ENCODE assay signal across 18 mouse cellular contexts in genomic region chr1:153802691-153803090, GRCm38 (mm10). TPM values are rescaled to one million over a fixed set of nuclear protein-coding genes. Genes with fewer than 3 reads are reported as not detected.
DNase-seq lines count a peak whose midpoint lies in the region; ATAC-seq and TF ChIP-seq lines count a peak whose summit lies in the region.
"Had no signal": no experiment of that assay in that cellular context is flagged by ENCODE, and none has a peak within 500 bp of the region (broad histone marks: within the 10 kb centered on the region; RNA-seq: fewer than 3 reads in every experiment).

No protein-coding gene starts in this region.

- H3K9ac ChIP-seq in heart, adult 2 months (ENCODE audit: low read depth, low read length) = no peak overlapping the region
- no peak overlapping the region for H3K9ac ChIP-seq in liver, postnatal 0 days (replicated peaks)
- H3K9ac ChIP-seq in liver, embryonic 12.5 days = no peak overlapping the region
- no peak overlapping the region for H3K9ac ChIP-seq in hindbrain, embryonic 11.5 days (ENCODE audit: low read depth, low read length)
- H3K9ac ChIP-seq: midbrain, embryonic 12.5 days had no signal

- no peaks in the 10 kb centered on the region for H3K27me3 ChIP-seq in heart, adult 2 months (ENCODE audit: control insufficient read depth, insufficient read depth, low read length)
- no peaks in the 10 kb centered on the region for H3K27me3 ChIP-seq in liver, postnatal 0 days (ENCODE audit: insufficient read depth, low read length)
- H3K27me3 ChIP-seq in liver, embryonic 12.5 days (replicated peaks) = no peaks in the 10 kb centered on the region
- no peaks in the 10 kb centered on the region for H3K27me3 ChIP-seq in hindbrain, embryonic 11.5 days (ENCODE audit: control insufficient read depth, insufficient read depth, low read length)
- H3K27me3 ChIP-seq: midbrain, embryonic 12.5 days had no signal

- WGBS in heart, adult 2 months = 67% methylated on average over 7 of the region's 7 CpGs
- WGBS in liver, postnatal 0 days (ENCODE audit: insufficient replicate concordance) = 55% methylated on average over 7 of the region's 7 CpGs
- WGBS in liver, embryonic 12.5 days (ENCODE audit: insufficient replicate concordance) = 70% methylated on average over 7 of the region's 7 CpGs
- 86% methylated on average over 7 of the region's 7 CpGs for WGBS in hindbrain, embryonic 11.5 days

- no peaks in the 10 kb centered on the region for H3K9me3 ChIP-seq in liver, postnatal 0 days (ENCODE audit: low read length)
- H3K9me3 ChIP-seq in liver, embryonic 12.5 days (replicated peaks) = no peaks in the 10 kb centered on the region
- H3K9me3 ChIP-seq in hindbrain, embryonic 11.5 days (ENCODE audit: control insufficient read depth, low read length) = no peaks in the 10 kb centered on the region
- H3K9me3 ChIP-seq: midbrain, embryonic 12.5 days had no signal

- intact Hi-C loops in heart, adult 2 months (cut with DNase I) = no loop called here
- intact Hi-C loops in heart, postnatal 14 days (cut with DNase I) = no loop called here

- no peak overlapping the region; the same call in 1 of the 2 replicates for H3K27ac ChIP-seq in heart, adult 2 months
- H3K27ac ChIP-seq in liver, postnatal 0 days (ENCODE audit: low read depth) = 0 out of 2 replicates have a peak overlapping the region, but pooled peaks have one; percentile 14
- no peak overlapping the region for H3K27ac ChIP-seq in liver, embryonic 12.5 days
- no peak overlapping the region for H3K27ac ChIP-seq in hindbrain, embryonic 11.5 days (ENCODE audit: low read depth, low read length)
- H3K27ac ChIP-seq: midbrain, embryonic 12.5 days had no signal

- no peak for TF ChIP-seq EP300 in heart, adult 2 months (IDR thresholded peaks at IDR 0.05; ENCODE audit: insufficient read depth, low read depth, low read length)
- no peak for TF ChIP-seq EP300 in liver, postnatal 0 days (IDR thresholded peaks at IDR 0.05; ENCODE audit: low read depth)

- H3K79me2 ChIP-seq in heart, adult 2 months (replicated peaks; ENCODE audit: control insufficient read depth, insufficient read depth, low read length) = no peaks in the 10 kb centered on the region

- no peak for TF ChIP-seq POLR2A in heart, adult 2 months (IDR thresholded peaks at IDR 0.05; ENCODE audit: insufficient read depth, low read depth, low read length)

- H3K36me3 ChIP-seq in heart, adult 2 months (ENCODE audit: control insufficient read depth, insufficient read depth, low read length) = no peaks in the 10 kb centered on the region
- H3K36me3 ChIP-seq in liver, postnatal 0 days (replicated peaks; ENCODE audit: insufficient read depth, low read length) = no peaks in the 10 kb centered on the region
- H3K36me3 ChIP-seq in liver, embryonic 12.5 days = no peaks in the 10 kb centered on the region
- no peaks in the 10 kb centered on the region for H3K36me3 ChIP-seq in hindbrain, embryonic 11.5 days (ENCODE audit: control insufficient read depth, insufficient read depth, low read length)
- H3K36me3 ChIP-seq: midbrain, embryonic 12.5 days had no signal

- H3K4me2 ChIP-seq in liver, postnatal 0 days (ENCODE audit: low read depth, low read length) = 0 out of 2 replicates have a peak overlapping the region, but pooled peaks have one; percentile 11
- no peak overlapping the region for H3K4me2 ChIP-seq in liver, embryonic 12.5 days
- H3K4me2 ChIP-seq in hindbrain, embryonic 11.5 days (replicated peaks; ENCODE audit: low read depth, low read length) = no peak overlapping the region
- H3K4me2 ChIP-seq: midbrain, embryonic 12.5 days had no signal

- DNase-seq in heart, adult 2 months = peak; percentile 19 to 20
- no peak for DNase-seq in heart, postnatal 4 days
- DNase-seq in liver, postnatal 0 days = no peak
- peak; percentile 10 to 17 for DNase-seq in heart, postnatal 14 days
- DNase-seq in ovary, postnatal 36 days (ENCODE audit: low spot score) = peak; percentile 10
- no peak for DNase-seq in cerebellum, postnatal 4 days (ENCODE audit: low spot score in 2 of 2)
- no peak for DNase-seq in hindbrain, embryonic 11.5 days (ENCODE audit: low spot score)
- DNase-seq: cerebellum, postnatal 10 days; left cerebral cortex, postnatal 4 days; thymus, adult 2 months had no signal

- H3K4me1 ChIP-seq in heart, adult 2 months (ENCODE audit: control insufficient read depth, insufficient read depth, low read length) = no peaks in the 10 kb centered on the region
- H3K4me1 ChIP-seq in liver, postnatal 0 days (ENCODE audit: insufficient read depth) = no peaks in the 10 kb centered on the region
- no peaks in the 10 kb centered on the region for H3K4me1 ChIP-seq in liver, embryonic 12.5 days
- no peaks in the 10 kb centered on the region for H3K4me1 ChIP-seq in hindbrain, embryonic 11.5 days (replicated peaks; ENCODE audit: control insufficient read depth, insufficient read depth, low read length)

- no peak overlapping the region for H3K4me3 ChIP-seq in heart, adult 2 months
- H3K4me3 ChIP-seq in liver, postnatal 0 days (ENCODE audit: low read depth, low read length) = no peak overlapping the region
- H3K4me3 ChIP-seq in liver, embryonic 12.5 days = no peak overlapping the region
- no peak overlapping the region for H3K4me3 ChIP-seq in hindbrain, embryonic 11.5 days (ENCODE audit: low read depth, low read length)
- H3K4me3 ChIP-seq: midbrain, embryonic 12.5 days had no signal

- no peak for TF ChIP-seq CTCF in heart, adult 2 months (IDR thresholded peaks at IDR 0.05)
- no peak for TF ChIP-seq CTCF in liver, postnatal 0 days (IDR thresholded peaks at IDR 0.05; ENCODE audit: low read depth)

- ATAC-seq in liver, postnatal 0 days = no peak
- ATAC-seq in liver, embryonic 12.5 days = no peak
- no peak for ATAC-seq in hindbrain, embryonic 11.5 days (ENCODE audit: low FRiP score)
- ATAC-seq: inflammation-experienced regulatory T-cells, adult 6 months had no signal

RNA-seq across cellular contexts. Expression of gene Rgsl1, which starts 41.3 kb away (rescaled TPM):
- not detected for total RNA-seq in heart, adult 2 months (2021)
- polyA plus RNA-seq in heart, adult 2 months (2012; rRNA removed) = 0.15 TPM in 1 of 2 replicates, not detected in the other
- total RNA-seq in heart, postnatal 4 days (2021) = not detected
- polyA plus RNA-seq in liver, postnatal 0 days (2015; fragmentation: Nextera tagmentation; extraction: Ambion mirVana) = not detected in 2 replicates
- 0.04 TPM in 1 of 2 replicates, not detected in the other for polyA plus RNA-seq in liver, embryonic 12.5 days (2016; fragmentation: Nextera tagmentation; extraction: Ambion mirVana)
- not detected for total RNA-seq in heart, postnatal 14 days (2021)
- polyA plus RNA-seq in hindbrain, embryonic 11.5 days (2014; fragmentation: Nextera tagmentation; extraction: Ambion mirVana) = 0.08 TPM in 1 of 2 replicates, not detected in the other
- polyA plus RNA-seq: C2C12; embryonic facial prominence, embryonic 11.5 days; forebrain, embryonic 11.5 days; heart, embryonic 16.5 days; midbrain, embryonic 12.5 days; spleen, adult 2 months had no signal

RNA-seq across cellular contexts. Expression of gene Rnasel, which starts 53.5 kb away (rescaled TPM):
- 1 to 10 TPM; 4.1 to 4.6 TPM for total RNA-seq in heart, adult 2 months (2021)
- 2.5 and 4.4 TPM in 2 replicates for polyA plus RNA-seq in heart, adult 2 months (2012; rRNA removed)
- 10 to 100 TPM; 20.5 to 21.1 TPM for total RNA-seq in heart, postnatal 4 days (2021)
- polyA plus RNA-seq in liver, postnatal 0 days (2015; fragmentation: Nextera tagmentation; extraction: Ambion mirVana) = 13.9 and 15.7 TPM in 2 replicates
- polyA plus RNA-seq in liver, embryonic 12.5 days (2016; fragmentation: Nextera tagmentation; extraction: Ambion mirVana) = 10.4 TPM in 2 replicates
- total RNA-seq in heart, postnatal 14 days (2021) = 1 to 10 TPM; 6.9 to 7.5 TPM
- polyA plus RNA-seq in hindbrain, embryonic 11.5 days (2014; fragmentation: Nextera tagmentation; extraction: Ambion mirVana) = 31.4 and 40.3 TPM in 2 replicates

Comparison
In these comparisons a context has a peak if more than half of its experiments do, and no peak if none do; other contexts are left out.
1. DNase-seq: peak in heart, adult 2 months (2 of 2), heart, postnatal 14 days (2 of 2) and ovary, postnatal 36 days (single experiment); none in heart, postnatal 4 days (single experiment), liver, postnatal 0 days (single experiment), cerebellum, postnatal 4 days (0 of 2) and hindbrain, embryonic 11.5 days (single experiment).